Mouse (Mus musculus) kidney, adult 2 months (tissue): ENCODE results near the gene Zfp444.

ENCODE experiments used
- CTCF ChIP-seq: fragments of 200-500 bp; conservative IDR thresholded peaks from 2 replicates; pipeline ENCODE4 v1.5.1; 2011; ENCODE audit warnings: low read depth, mild to moderate bottlenecking, control low read depth, low read length, moderate library complexity, mixed read lengths; ENCODE audit not compliant: insufficient read depth, insufficient read length
- POLR2A ChIP-seq: fragments of 200-500 bp; IDR thresholded peaks from one replicate; pipeline ENCODE4 v1.6.1; 2011; ENCODE audit warnings: low read depth, low read length, control low read depth

DNA sequence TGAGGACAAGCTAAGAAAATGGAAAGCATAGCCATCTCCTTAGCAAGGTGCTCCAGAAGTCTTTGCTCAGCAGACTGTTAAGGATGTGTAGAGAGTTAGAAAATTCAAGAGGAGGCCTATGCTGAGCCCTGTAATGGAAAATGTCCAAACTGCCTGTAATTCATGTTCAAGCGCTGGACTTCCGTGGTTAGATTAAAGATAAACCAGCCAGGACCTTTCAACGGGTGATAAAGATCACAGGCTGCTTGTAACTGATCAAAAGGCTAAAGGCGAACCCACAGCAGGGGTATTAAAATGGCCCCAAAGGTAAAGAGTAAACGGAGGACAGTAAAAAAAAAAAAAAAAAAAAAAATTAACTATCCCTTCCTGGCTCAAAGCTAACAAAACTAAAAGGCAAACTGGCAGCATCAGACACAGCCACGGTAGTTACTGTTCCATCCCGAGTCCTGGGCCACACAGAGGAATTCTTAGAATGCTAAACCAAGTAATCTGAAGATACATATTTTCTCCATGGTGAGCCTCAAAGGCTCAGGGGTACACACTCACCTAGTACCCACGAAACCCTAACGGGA is 15.0 kb upstream of the Zfp444 start:
- no peak for TF ChIP-seq POLR2A
- TF ChIP-seq CTCF = no peak
